Mouse (Mus musculus) spleen, adult 12 weeks (tissue): Measurements from ENCODE around the gene Prkg1.
"Not testable (repeated sequence)": the region's sequence is repeated elsewhere in the genome, so short reads cannot be mapped to it uniquely, and the experiment has no call there.

Experiments
- DNase-seq: peaks from one replicate; pipeline ENCODE4 v3.0.0; 2022; ENCODE audit warnings: low spot score

Gene Prkg1

DNA sequence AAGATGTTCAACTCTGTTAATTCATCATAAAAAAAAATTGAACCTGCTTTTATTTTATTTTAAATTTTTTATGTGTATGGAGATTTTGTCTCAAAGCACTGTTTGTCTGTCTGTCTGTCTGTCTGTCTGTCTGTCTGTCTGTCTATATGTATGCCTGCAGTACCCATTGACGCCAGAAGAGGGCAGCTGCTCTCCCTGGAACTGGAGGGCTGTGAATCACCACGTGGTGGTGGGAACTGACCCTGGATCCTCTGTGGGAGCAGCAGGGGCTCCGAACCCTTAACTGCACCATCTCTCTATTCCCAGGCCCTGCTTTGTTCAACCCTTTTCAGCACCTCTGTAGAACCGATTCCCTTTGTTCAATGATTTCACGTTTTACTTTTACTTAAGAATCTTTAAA is 338.7 kb downstream of the Prkg1 start:
- DNase-seq = no peak

GRCm38 (mm10) chr19:31425199-31425598 is 339.6 kb downstream of the Prkg1 start:
- DNase-seq = no peak

DNA sequence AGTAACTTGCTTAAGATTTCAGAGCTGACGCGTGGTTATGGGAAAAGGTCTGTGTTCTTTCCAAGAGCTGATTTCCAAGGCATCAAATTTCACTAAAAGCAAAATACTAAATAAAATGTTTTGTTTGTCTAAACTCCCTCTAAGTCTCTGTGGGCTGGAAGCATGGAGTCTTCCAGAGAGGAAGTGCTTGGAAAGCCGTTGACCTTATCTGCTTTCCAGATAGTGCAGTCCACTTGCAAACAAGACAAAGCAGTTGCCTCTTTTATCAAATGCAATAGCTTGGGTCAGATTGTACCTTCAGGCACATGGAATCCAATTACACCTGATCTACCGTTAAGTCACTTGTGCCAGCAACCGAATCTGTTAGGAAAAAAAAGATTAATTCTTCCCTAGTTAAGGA is 340.5 kb downstream of the Prkg1 start:
- no peak for DNase-seq

- DNase-seq = no peak
Measured at GRCm38 (mm10) chr19:31413571-31413970, 351.3 kb downstream of the Prkg1 start.

DNA sequence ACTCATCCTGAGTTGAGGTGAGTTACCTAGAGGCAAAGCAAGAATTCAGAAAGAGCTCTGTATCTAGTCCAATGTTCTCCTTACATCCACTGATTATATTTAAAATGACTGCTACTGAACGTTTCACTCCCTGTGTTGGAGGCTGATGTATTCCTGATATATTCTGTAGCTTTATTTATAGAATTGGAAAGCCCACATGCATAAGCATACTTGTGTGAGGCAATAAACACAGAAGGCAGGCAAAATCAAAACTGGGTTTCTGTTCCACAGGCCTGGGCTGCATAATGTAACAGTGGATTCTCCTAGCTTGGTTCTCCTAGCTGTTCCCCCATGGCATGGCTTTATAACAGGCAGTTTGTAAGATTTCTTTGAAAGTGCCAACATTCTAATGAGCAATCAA is 368.7 kb downstream of the Prkg1 start:
- no peak for DNase-seq

DNA sequence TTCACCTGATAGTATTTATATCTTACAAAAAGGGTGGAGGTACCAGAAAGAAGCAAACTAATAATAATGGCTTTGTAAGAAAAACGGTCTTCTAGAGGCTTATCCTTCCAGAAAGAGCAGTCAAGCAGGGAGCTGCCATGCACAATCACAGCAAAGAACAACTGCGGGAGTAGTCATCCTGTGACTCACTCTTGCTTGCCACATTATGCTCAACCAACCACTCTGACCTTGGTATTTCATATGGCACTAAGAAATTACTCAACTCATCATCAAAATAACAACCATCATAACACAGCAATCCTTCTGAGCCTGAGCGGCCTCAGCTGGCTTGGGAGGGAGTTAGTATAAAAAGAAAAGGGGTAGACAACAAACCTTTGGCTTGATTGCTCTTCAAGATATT is 379.5 kb downstream of the Prkg1 start:
- DNase-seq = no peak

DNA sequence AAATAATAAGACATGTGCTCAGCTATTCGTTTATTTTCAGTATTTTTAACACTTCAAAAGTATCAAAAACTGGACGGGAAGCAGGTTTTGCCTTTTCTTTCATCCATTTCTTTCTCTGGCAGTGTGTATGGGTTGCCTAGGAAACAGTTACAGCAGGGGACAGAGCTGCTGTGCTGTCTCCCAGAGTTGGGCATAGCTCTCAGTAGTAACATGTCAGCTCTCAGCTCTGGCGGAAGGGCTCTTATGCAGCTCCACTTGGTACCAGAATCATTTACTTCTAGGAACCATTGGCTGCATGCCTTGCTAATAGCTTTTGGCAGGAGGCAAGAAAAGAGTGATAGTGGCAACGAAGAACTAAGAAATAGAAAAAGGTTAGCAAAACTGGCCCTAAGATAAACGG is 381.0 kb downstream of the Prkg1 start:
- DNase-seq = no peak

GRCm38 (mm10) chr19:31370106-31370505 is 394.7 kb downstream of the Prkg1 start:
- DNase-seq = no peak

DNA sequence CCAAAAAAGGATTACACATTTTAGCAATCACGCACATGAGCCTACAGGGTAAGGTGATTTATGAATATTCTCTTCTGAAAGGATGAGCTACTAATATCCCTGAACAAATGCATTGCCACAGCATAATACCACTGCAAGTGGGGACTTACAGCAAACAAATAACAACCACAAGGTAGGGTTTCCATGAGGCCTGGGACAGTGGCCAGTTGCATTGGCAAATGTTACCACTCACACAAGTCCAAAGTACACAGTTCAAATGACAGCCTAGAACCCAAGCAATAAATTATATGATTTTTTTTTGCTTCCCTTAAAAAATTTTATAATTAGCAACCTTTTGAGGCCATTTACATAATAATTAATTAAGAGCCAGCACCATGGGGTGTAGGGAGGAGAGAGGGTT is 395.7 kb downstream of the Prkg1 start:
- no peak for DNase-seq

DNA sequence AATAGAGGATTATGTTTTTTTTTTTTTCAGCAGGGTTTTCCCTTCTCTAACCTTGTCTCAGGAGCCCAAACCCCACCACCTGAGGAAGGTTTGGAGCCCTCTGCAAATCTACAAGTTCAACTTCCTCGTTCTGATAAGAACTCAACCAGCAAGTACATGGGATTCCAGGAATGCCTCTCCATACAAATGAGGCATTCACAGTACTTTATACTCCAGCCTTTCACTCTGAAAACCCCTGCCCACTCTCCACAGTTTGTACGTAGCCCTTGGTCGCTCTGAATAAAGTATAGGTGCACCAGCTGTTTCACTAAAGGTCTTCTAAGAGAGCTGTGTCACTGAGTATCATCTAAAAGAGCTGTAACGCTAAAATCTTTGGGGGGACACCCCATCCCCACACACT is 402.8 kb downstream of the Prkg1 start:
- DNase-seq = no peak

GRCm38 (mm10) chr19:31361575-31361974 is 403.3 kb downstream of the Prkg1 start:
- DNase-seq = no peak

- no peak for DNase-seq
Measured at GRCm38 (mm10) chr19:31361161-31361560, 403.7 kb downstream of the Prkg1 start.

DNA sequence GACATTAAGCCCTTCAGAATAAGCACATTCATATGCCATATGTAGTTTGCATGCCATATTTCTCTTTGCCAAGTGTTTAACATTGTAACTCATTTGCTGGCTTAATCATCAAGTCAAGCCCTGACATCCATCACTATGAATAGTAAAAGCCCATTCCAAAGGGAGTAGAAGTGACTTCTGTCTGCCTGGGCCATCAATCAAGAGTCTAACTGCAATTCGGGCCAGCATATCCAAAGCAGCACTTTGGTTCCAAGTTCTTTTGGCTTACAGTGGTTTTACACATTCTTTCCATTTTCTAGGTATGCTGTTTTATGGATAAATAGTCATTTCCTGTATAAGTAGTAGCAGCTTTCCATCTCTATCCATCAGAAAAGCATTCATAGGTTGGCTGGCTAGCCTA is 409.9 kb downstream of the Prkg1 start:
- no peak for DNase-seq

GRCm38 (mm10) chr19:31352784-31353183 is 412.0 kb downstream of the Prkg1 start:
- DNase-seq = not testable (repeated sequence)

- DNase-seq = no peak
Measured at GRCm38 (mm10) chr19:31351796-31352195, 413.0 kb downstream of the Prkg1 start.

DNA sequence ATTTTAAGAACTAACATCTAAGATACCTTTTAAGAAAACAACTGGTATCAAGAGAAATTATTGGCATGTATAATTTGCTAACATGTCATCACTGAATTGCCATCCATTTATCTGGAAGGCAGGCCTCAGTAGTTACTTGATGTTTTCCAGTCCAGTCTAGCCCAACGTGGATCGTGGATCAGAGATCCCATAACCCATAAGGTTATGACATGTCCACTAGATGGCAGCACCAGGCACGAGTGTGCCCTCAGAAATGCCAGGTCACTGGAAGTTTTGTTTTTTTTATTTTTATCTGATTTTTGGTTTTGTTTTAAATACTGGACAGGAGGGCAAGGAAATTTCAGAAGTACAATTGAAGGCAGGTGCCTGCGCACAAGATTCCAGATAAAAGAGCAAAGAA is 422.7 kb downstream of the Prkg1 start:
- peak; percentile 5 for DNase-seq

DNA sequence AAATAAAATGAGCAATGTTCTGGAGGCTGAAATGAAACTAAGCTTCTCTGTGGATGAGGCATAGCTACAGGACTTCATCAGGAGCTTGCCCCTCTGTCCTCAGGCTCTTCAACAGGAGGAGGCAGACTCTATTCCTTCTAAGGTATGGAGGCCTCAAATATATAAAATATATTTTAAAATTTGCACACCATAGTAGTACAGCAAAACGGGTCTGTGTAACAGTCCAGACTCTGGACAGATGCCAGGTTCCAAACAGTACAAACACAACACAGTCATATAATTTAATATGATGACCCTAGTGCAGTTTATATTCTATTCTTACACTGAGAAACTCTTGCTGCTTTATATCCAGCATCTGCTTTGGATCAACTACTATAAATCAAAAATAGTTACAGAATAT is 423.9 kb downstream of the Prkg1 start:
- DNase-seq = no peak

- DNase-seq = no peak
Measured at GRCm38 (mm10) chr19:31338355-31339101, 426.3 kb downstream of the Prkg1 start.

DNA sequence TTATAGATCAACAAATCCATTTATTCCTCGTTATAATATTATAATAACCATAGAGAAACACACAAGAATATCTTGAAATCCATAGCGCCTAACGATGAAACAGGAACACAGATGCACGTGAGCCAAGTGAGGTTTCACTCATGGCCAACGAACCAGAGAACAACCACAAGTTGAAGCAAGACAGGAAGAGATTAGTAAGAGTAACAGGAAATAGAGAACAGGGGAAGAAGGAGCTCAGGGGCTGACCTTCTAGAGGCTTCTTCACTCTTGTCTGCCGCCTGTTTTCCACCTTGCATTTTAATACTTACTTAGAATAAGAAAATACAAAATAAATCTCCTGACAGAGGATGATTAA is 427.0 kb downstream of the Prkg1 start:
- peak; percentile 37 for DNase-seq

DNA sequence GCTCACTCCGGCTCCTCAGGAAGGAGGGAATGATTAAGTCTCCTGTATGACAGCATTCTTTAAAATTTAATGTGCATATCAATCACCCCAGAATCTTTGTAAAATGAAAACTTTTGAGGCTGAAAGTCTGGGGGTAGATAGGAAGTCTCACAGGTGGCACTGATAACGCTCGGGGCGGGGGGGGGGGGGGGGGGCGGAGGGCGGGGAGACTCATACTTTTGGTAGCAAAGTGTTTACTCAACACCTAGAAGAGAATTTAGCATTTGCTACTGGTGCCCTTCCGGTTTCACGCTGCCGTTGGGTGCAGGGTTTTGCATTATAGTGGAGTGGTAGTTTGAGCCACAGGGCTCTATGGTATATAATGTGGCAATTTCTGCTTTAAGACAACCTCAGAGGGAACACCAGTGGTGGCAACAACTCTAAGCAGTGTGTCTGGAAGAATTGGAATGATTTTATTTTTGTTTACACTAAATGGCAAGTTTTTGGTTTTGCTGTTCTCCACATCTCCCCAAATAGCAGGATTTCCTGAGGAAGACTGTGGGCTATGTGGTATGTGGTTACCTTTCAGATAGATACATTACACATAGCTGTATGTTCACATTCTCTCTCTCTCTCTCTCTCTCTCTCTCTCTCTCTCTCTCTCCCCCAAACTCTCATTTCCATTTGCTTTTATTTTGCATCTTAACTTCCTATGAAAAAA is 427.5 kb downstream of the Prkg1 start:
- DNase-seq = peak; percentile 13

DNA sequence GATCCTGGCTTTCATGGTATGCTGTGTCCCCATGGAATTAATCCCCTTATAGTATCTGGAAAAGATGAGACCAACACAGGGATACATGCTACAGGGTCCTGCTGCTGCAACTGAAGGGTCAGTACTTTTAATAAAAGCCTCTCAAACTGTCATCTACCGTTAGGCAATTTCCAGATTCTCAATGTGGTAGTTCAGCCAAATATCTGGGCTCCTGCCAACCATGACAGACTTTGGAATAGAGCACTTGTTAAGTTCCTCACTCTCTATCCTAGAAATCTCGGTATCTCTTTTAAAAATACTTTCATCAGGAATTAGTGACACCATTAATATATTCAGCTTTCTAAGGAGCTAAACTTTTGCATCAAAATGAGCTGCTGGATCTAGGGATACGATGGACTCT is 428.5 kb downstream of the Prkg1 start:
- DNase-seq = no peak

DNA sequence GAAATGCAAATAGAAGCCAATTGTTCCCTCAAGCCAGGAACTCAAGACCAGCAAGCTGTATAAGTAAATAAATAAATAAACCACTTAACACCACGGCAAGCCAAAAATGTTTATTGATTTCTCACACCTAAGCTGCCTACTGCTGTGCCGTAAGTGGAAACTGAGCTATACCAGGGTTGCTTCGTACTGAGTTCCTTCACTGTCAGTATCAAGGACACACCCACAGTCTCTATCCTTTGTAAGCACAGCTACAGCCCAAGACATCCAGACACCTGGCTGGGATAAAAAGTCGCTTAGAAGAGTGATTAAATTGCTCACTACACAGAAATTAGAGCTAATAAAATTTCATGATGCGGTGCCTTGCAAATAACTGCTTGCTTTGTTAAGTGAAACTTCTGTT is 434.9 kb downstream of the Prkg1 start:
- DNase-seq = no peak

DNA sequence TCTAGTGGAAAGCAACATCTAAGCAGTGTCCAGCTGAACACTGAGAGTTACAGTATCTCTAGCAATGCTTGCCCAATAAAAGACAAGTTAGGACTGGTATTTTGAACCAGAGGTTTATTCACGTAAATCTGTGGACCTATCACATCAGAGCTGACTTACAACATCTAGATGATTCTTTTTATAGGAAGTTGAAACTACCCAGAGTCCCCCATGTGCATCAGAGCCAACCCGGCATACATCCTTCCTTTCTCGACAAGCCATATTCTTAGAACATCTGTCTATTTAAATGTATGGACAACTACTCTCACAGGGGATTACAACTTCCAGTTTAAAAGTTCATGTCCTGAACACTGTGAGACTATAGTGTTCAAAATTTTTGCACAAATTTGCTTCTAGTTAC is 460.1 kb downstream of the Prkg1 start:
- DNase-seq = no peak

DNA sequence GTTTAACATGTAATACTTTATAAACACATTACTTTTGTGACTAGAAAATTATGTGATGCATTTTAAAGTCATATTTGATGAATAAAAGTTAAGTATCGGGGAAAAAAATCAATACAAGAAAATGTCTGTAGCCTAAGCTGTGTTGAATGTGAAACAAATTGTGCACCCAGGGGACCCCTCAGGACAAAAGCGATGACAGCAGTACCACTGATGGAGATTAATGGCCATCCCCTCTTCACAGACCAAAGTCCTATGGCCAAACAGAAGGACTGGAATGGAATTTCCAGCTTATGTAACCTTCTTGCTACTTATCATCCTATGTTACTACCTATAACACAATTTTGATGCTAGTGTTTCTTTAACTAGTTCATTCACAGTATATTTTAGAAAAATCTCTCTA is 473.6 kb downstream of the Prkg1 start:
- no peak for DNase-seq
